Mouse (Mus musculus): ENCODE measurements around the gene Serbp1. TPM values are rescaled to one million over a fixed set of nuclear protein-coding genes. Genes with fewer than 3 reads are reported as not detected.
"Not testable (repeated sequence)": the region's sequence is repeated elsewhere in the genome, so short reads cannot be mapped to it uniquely, and the experiment has no call there.

Serbp1 gene
- polyA plus RNA-seq, 1 experiment from 2014 or later: 310 TPM

GRCm38 (mm10) chr6:67218566-67218965 is 19.4 kb upstream of the Serbp1 start:
- H3K9ac ChIP-seq: no peak overlapping the region
- no peak for ATAC-seq (ENCODE audit: low FRiP score)
- H3K27me3 ChIP-seq: no peaks in the 10 kb centered on the region
- H3K9me3 ChIP-seq: no peaks in the 10 kb centered on the region
- H3K4me3 ChIP-seq: no peak overlapping the region
- H3K36me3 ChIP-seq: no peaks in the 10 kb centered on the region
- H3K27ac ChIP-seq: no peak overlapping the region
- H3K4me2 ChIP-seq: no peak overlapping the region
- H3K4me1 ChIP-seq (replicated peaks): no peaks in the 10 kb centered on the region

GRCm38 (mm10) chr6:67219931-67220330 is 18.0 kb upstream of the Serbp1 start:
- ATAC-seq (ENCODE audit: low FRiP score); H3K9me3 ChIP-seq; H3K36me3 ChIP-seq; H3K9ac ChIP-seq; H3K4me1 ChIP-seq (replicated peaks); H3K4me2 ChIP-seq; H3K27ac ChIP-seq; H3K4me3 ChIP-seq; H3K27me3 ChIP-seq: not testable (repeated sequence)
- 87% methylated on average over 14 of the region's 14 CpGs for WGBS

- Histone ChIP-seq H3K27me3 (no peaks in the 10 kb centered on the region), H3K27ac (no peak overlapping the region), H3K36me3 (no peaks in the 10 kb centered on the region), H3K9ac (no peak overlapping the region), H3K9me3 (no peaks in the 10 kb centered on the region), H3K4me2 (no peak overlapping the region), H3K4me3 (no peak overlapping the region), H3K4me1 (replicated peaks) (no peaks in the 10 kb centered on the region)
- ATAC-seq (ENCODE audit: low FRiP score): no peak
Measured at GRCm38 (mm10) chr6:67220731-67221130, 17.2 kb upstream of the Serbp1 start.

- no peaks in the 10 kb centered on the region for H3K9me3 ChIP-seq
- H3K4me3 ChIP-seq: no peak overlapping the region
- no peaks in the 10 kb centered on the region for H3K36me3 ChIP-seq
- ATAC-seq (ENCODE audit: low FRiP score): no peak
- H3K9ac ChIP-seq: no peak overlapping the region
- 85% methylated on average over 1 of the region's 1 CpGs for WGBS
- H3K4me1 ChIP-seq (replicated peaks): peaks cover under 1% of the 10 kb centered on the region; the same call in 1 of the 2 replicates
- no peaks in the 10 kb centered on the region for H3K27me3 ChIP-seq
- H3K27ac ChIP-seq: no peak overlapping the region
- H3K4me2 ChIP-seq: no peak overlapping the region
Measured at GRCm38 (mm10) chr6:67223082-67223481, 14.9 kb upstream of the Serbp1 start.

GRCm38 (mm10) chr6:67223499-67223898 is 14.5 kb upstream of the Serbp1 start:
- 76% methylated on average over 1 of the region's 1 CpGs for WGBS
- Histone ChIP-seq H3K4me1 (replicated peaks) (peaks cover 4% of the 10 kb centered on the region), H3K9ac (no peak overlapping the region), H3K27me3 (no peaks in the 10 kb centered on the region), H3K4me2 (no peak overlapping the region), H3K27ac (no peak overlapping the region), H3K36me3 (no peaks in the 10 kb centered on the region), H3K9me3 (no peaks in the 10 kb centered on the region), H3K4me3 (no peak overlapping the region)
- ATAC-seq (ENCODE audit: low FRiP score): no peak

- no peak overlapping the region for H3K9ac ChIP-seq
- ATAC-seq (ENCODE audit: low FRiP score): no peak
- no peak overlapping the region for H3K4me3 ChIP-seq
- 73% methylated on average over 4 of the region's 4 CpGs for WGBS
- H3K27ac ChIP-seq: no peak overlapping the region
- H3K36me3 ChIP-seq: no peaks in the 10 kb centered on the region
- H3K4me2 ChIP-seq: no peak overlapping the region
- H3K9me3 ChIP-seq: no peaks in the 10 kb centered on the region
- H3K4me1 ChIP-seq (replicated peaks): peaks cover 19% of the 10 kb centered on the region
- 0 out of 2 replicates have a peak, but pooled peaks cover 9% of the 10 kb centered on the region for H3K27me3 ChIP-seq
Measured at GRCm38 (mm10) chr6:67226286-67226685, 11.7 kb upstream of the Serbp1 start.

- WGBS: 11% methylated on average over 18 of the region's 18 CpGs
- H3K4me2 ChIP-seq: peak overlapping the region; percentile 59
- peak overlapping the region; percentile 28 for H3K4me3 ChIP-seq
- peaks cover 19% of the 10 kb centered on the region for H3K4me1 ChIP-seq (replicated peaks)
- H3K36me3 ChIP-seq: no peaks in the 10 kb centered on the region
- ATAC-seq (ENCODE audit: low FRiP score): peak; percentile 76; the same call in 1 of the 2 replicates
- H3K9me3 ChIP-seq: no peaks in the 10 kb centered on the region
- 0 out of 2 replicates have a peak, but pooled peaks cover 9% of the 10 kb centered on the region for H3K27me3 ChIP-seq
- H3K9ac ChIP-seq: peak overlapping the region; percentile 25; the same call in 1 of the 2 replicates
- H3K27ac ChIP-seq: no peak overlapping the region
Measured at GRCm38 (mm10) chr6:67228459-67229107, 9.4 kb upstream of the Serbp1 start.

GRCm38 (mm10) chr6:67229521-67229920 is 8.5 kb upstream of the Serbp1 start:
- Histone ChIP-seq H3K27ac (no peak overlapping the region), H3K36me3 (no peaks in the 10 kb centered on the region), H3K9ac (no peak overlapping the region), H3K4me2 (no peak overlapping the region), H3K4me3 (no peak overlapping the region), H3K27me3 (0 out of 2 replicates have a peak, but pooled peaks cover 9% of the 10 kb centered on the region), H3K9me3 (no peaks in the 10 kb centered on the region), H3K4me1 (replicated peaks) (peaks cover 19% of the 10 kb centered on the region)
- 42% methylated on average over 9 of the region's 9 CpGs for WGBS
- ATAC-seq (ENCODE audit: low FRiP score): no peak; the same call in 1 of the 2 replicates

- Histone ChIP-seq H3K4me2 (no peak overlapping the region), H3K27ac (no peak overlapping the region), H3K9ac (no peak overlapping the region), H3K4me1 (replicated peaks) (peaks cover 19% of the 10 kb centered on the region), H3K9me3 (no peaks in the 10 kb centered on the region), H3K36me3 (no peaks in the 10 kb centered on the region), H3K4me3 (no peak overlapping the region), H3K27me3 (0 out of 2 replicates have a peak, but pooled peaks cover 9% of the 10 kb centered on the region)
- no peak for ATAC-seq (ENCODE audit: low FRiP score)
- 12% methylated on average over 11 of the region's 11 CpGs for WGBS
Measured at GRCm38 (mm10) chr6:67229922-67230518, 8.0 kb upstream of the Serbp1 start.

GRCm38 (mm10) chr6:67230950-67231349 is 7.0 kb upstream of the Serbp1 start:
- Histone ChIP-seq H3K36me3 (no peaks in the 10 kb centered on the region), H3K9ac (no peak overlapping the region), H3K4me2 (no peak overlapping the region), H3K9me3 (no peaks in the 10 kb centered on the region), H3K4me1 (replicated peaks) (peaks cover 19% of the 10 kb centered on the region), H3K4me3 (no peak overlapping the region), H3K27ac (no peak overlapping the region), H3K27me3 (0 out of 2 replicates have a peak, but pooled peaks cover 9% of the 10 kb centered on the region)
- no peak for ATAC-seq (ENCODE audit: low FRiP score)

GRCm38 (mm10) chr6:67235649-67236048 is 2.3 kb upstream of the Serbp1 start:
- Histone ChIP-seq H3K4me1 (replicated peaks) (no peaks in the 10 kb centered on the region), H3K36me3 (no peaks in the 10 kb centered on the region), H3K4me2 (no peak overlapping the region), H3K9ac (no peak overlapping the region), H3K27ac (no peak overlapping the region), H3K9me3 (no peaks in the 10 kb centered on the region), H3K4me3 (no peak overlapping the region), H3K27me3 (no peaks in the 10 kb centered on the region)
- WGBS: 94% methylated on average over 3 of the region's 3 CpGs
- ATAC-seq (ENCODE audit: low FRiP score): no peak

GRCm38 (mm10) chr6:67236491-67237234 is 1.3 kb upstream of the Serbp1 start:
- Histone ChIP-seq H3K9ac (no peak overlapping the region), H3K4me3 (no peak overlapping the region), H3K36me3 (no peaks in the 10 kb centered on the region), H3K9me3 (no peaks in the 10 kb centered on the region), H3K4me1 (replicated peaks) (no peaks in the 10 kb centered on the region), H3K27me3 (no peaks in the 10 kb centered on the region), H3K27ac (no peak overlapping the region), H3K4me2 (no peak overlapping the region)
- 82% methylated on average over 7 of the region's 7 CpGs for WGBS
- no peak for ATAC-seq (ENCODE audit: low FRiP score)

All from hindbrain, embryonic 13.5 days (tissue).